Mouse (Mus musculus) lung, embryonic 15.5 days (tissue): ENCODE measurements around the gene Calm4. TPM values are rescaled to one million over a fixed set of nuclear protein-coding genes. Genes with fewer than 3 reads are reported as not detected.

ENCODE experiments used
- polyA plus RNA-seq: library from polyadenylated mRNA; unstranded; fragments of >200 nt; fragmentation: Nextera tagmentation; extraction: Ambion mirVana; gene quantifications from 2 replicates; pipeline ENCODE4 v1.2.1, GENCODE M21; 2015

The Calm4 gene
- polyA plus RNA-seq, 1 experiment from 2014 or later: not detected

Other genes starting within 250 kb of the Calm4 start
- 13.4 and 14.4 TPM in 2 replicates for gene Fam208b, start 226.6 kb upstream of the Calm4 start, polyA plus RNA-seq
- gene Asb13, start 203.7 kb upstream of the Calm4 start, polyA plus RNA-seq: 10.0 and 11.6 TPM in 2 replicates
- gene Calml3, start 33.4 kb upstream of the Calm4 start, polyA plus RNA-seq: 0.10 TPM in 1 of 2 replicates, not detected in the other
- not detected in 2 replicates for gene Calm5, start 16.4 kb downstream of the Calm4 start, polyA plus RNA-seq
- gene Net1, start 80.5 kb downstream of the Calm4 start, polyA plus RNA-seq: 89.7 and 90.6 TPM in 2 replicates
- gene Tubal3, start 80.5 kb downstream of the Calm4 start, polyA plus RNA-seq: not detected in 2 replicates
- not detected in 2 replicates for gene Ucn3, start 107.6 kb downstream of the Calm4 start, polyA plus RNA-seq
- 2.3 and 2.7 TPM in 2 replicates for gene Akr1c14, start 211.3 kb downstream of the Calm4 start, polyA plus RNA-seq